ENCODE assay signal across 17 mouse cellular contexts in genomic region chr10:30342965-30343478, GRCm38 (mm10).
A peak's percentile ranks its signal among the peaks of the same experiment; 100 is the strongest.
DNase-seq lines count a peak whose midpoint lies in the region; ATAC-seq and TF ChIP-seq lines count a peak whose summit lies in the region.
"Had no signal": no experiment of that assay in that cellular context is flagged by ENCODE, and none has a peak within 500 bp of the region (broad histone marks: within the 10 kb centered on the region; RNA-seq: fewer than 3 reads in every experiment).

No protein-coding gene starts in this region.

- no peaks in the 10 kb centered on the region for H3K4me1 ChIP-seq in forebrain, postnatal 0 days (ENCODE audit: insufficient read depth)
- H3K4me1 ChIP-seq: hindbrain, embryonic 15.5 days; midbrain, embryonic 12.5 days had no signal

- no peaks in the 10 kb centered on the region for H3K27me3 ChIP-seq in forebrain, postnatal 0 days (ENCODE audit: insufficient read depth, low read length)
- H3K27me3 ChIP-seq: hindbrain, embryonic 15.5 days; midbrain, embryonic 12.5 days had no signal

- peak; percentile 72 for ATAC-seq in forebrain, postnatal 0 days

- intact Hi-C loops in left cerebral cortex, postnatal 4 days (cut with DNase I), result no loop called here
- intact Hi-C loops in left cerebral cortex, postnatal 14 days (cut with DNase I), result no loop called here
- intact Hi-C loops in gastrocnemius, postnatal 14 days (cut with DNase I; ENCODE audit: low total_unique reads), result no loop called here

- no peak overlapping the region for H3K4me3 ChIP-seq in forebrain, postnatal 0 days (ENCODE audit: low read depth, low read length)
- H3K4me3 ChIP-seq: hindbrain, embryonic 15.5 days; midbrain, embryonic 12.5 days had no signal

- no peak for TF ChIP-seq CTCF in forebrain, postnatal 0 days (IDR thresholded peaks at IDR 0.05; ENCODE audit: low read depth)

- peak; percentile 23 for DNase-seq in left cerebral cortex, adult 11 months (ENCODE audit: low spot score)
- DNase-seq in left cerebral cortex, postnatal 4 days, result no peak
- DNase-seq in forebrain, postnatal 0 days, result peak; percentile 37
- peak; percentile 25 to 37 for DNase-seq in left cerebral cortex, postnatal 14 days (ENCODE audit: low spot score in 2 of 2)
- DNase-seq in telencephalon, adult 2 months (ENCODE audit: low read depth, low spot score), result peak; percentile 57
- no peak for DNase-seq in gastrocnemius, postnatal 14 days
- no peak for DNase-seq in spleen, postnatal 36 days (ENCODE audit: low spot score in 2 of 2)
- DNase-seq: adrenal gland, adult 8-10 months; cerebellum, postnatal 10 days; heart, postnatal 10 days; kidney, adult 2 months; liver; lung, embryonic 14.5 days; thymus, adult 2 months had no signal

- no peak overlapping the region for H3K27ac ChIP-seq in forebrain, postnatal 0 days (ENCODE audit: low read depth, low read length)
- H3K27ac ChIP-seq: hindbrain, embryonic 15.5 days; macrophage; midbrain, embryonic 12.5 days had no signal

- 49% methylated on average over 3 of the region's 3 CpGs for WGBS in forebrain, postnatal 0 days

- no peak overlapping the region for H3K4me2 ChIP-seq in forebrain, postnatal 0 days (ENCODE audit: low read depth)
- H3K4me2 ChIP-seq: hindbrain, embryonic 15.5 days; lung, embryonic 14.5 days; midbrain, embryonic 12.5 days had no signal

- H3K9me3 ChIP-seq in forebrain, postnatal 0 days (ENCODE audit: low read length), result no peaks in the 10 kb centered on the region
- H3K9me3 ChIP-seq: hindbrain, embryonic 15.5 days; midbrain, embryonic 12.5 days had no signal

- H3K36me3 ChIP-seq in forebrain, postnatal 0 days (ENCODE audit: insufficient read depth), result no peaks in the 10 kb centered on the region
- H3K36me3 ChIP-seq: hindbrain, embryonic 15.5 days; midbrain, embryonic 12.5 days had no signal

- H3K9ac ChIP-seq in forebrain, postnatal 0 days, result no peak overlapping the region
- H3K9ac ChIP-seq: hindbrain, embryonic 15.5 days; lung, embryonic 14.5 days; midbrain, embryonic 12.5 days had no signal

Comparison
In these comparisons a context has a peak if more than half of its experiments do, and no peak if none do; other contexts are left out.
1. DNase-seq: peak in left cerebral cortex, adult 11 months (single experiment), forebrain, postnatal 0 days (single experiment), left cerebral cortex, postnatal 14 days (2 of 2) and telencephalon, adult 2 months (single experiment); none in left cerebral cortex, postnatal 4 days (single experiment), gastrocnemius, postnatal 14 days (single experiment) and spleen, postnatal 36 days (0 of 2).